Mouse (Mus musculus) left cerebral cortex, adult 11 months (tissue): ENCODE measurements around the gene Rgs19.

Experiments
- DNase-seq: peaks from one replicate; pipeline ENCODE4 v3.0.0; 2022; ENCODE audit warnings: low spot score

Gene Rgs19

DNA sequence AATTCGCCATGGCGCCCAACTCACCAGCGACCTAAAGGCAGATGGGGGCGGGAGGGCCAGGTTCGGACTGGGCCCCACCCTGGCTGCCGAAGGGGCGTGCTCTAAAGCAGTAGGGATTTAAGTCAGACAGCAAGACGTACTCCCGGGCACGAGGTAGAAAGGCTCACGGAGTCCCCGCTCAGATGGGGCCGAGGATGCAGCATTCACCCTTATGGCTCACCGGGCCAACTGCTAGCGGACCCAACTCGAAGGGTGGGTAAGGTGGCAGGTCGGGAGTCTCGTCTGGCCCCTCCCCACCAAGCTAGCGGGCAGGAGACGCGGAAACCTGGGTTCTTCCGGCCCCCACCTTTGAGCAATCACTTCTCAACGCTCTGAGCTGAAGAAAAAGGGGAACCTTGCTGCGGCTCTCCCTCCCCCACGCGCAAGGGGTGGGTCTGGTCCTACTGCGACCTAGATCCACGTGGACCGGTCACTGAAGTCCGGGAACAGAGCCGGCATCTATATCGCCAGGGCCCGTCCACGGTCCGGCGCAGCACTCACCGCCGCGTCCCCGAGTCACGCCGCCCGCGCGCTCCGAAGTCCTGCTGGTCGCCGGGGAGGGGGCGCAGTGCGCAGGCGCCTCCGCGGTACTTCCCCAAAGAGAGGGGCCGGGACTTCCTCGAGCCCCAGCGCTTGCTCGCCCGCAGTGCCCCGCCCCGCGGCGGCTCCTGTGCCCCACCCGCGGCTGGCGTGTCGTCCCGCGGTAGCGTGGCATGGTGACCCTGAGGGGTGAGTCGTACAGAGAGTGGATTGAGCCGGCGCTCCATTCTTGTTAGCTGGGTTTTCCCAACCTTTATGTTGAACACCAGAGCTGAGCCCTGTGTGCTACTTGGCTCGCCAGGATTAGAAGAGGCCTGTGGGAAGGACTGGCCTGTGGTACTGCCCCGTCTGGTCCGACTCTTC is at the start of gene Rgs19:
Gene Rgs19 (minus strand): TSS at position 639 of the 942 bp plus-strand sequence.
- DNase-seq: peak; percentile 62

DNA sequence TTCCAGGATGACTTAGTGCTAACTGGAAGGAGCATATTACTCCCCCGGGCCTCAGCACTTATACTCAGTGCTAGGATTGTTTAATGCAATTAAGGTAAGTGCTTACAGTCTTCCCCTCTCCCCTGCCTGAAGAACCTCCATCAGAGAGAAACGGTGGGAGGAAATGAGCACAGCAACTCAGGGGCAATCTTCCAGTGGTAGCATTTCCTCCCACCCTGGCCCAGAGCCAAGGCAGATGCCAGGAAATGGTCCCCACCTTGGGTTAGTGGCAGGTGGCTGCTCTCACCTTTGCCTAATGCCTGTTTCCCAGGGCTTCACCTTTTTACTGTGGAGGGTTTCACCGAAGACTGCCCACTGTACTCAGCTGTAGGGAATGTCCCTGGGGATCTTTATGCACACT is 36.3 kb upstream of the Rgs19 start:
- no peak for DNase-seq

DNA sequence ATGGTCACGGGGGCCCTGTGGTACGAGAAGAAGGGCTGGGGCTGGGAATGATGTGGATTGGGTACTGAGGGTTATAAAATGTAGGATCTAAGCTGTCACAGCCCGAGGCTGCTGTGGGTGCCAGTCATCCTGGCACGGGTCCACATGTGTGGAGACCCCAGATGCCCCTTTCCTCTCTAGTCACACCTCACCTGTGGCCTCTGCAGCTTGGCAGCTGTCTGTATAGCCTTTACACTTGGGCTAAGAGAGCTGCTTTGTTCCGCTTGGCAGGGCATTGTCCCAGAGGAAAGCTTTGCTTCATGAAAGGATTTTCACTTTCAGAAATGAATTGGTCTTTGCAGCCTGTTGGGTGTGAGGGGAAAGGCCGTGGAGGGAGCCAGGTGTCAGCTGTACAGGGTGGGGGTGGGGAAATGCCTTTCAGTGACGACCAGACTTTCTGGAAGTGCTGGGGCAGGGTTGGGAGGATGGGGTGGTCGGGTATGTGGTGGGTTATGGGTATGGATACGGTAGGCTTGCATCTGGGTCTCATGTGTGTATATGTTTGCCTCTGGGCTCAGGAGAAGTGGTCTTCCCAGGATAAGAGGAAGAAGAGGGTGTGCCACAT is 34.0 kb upstream of the Rgs19 start:
- DNase-seq: no peak

DNA sequence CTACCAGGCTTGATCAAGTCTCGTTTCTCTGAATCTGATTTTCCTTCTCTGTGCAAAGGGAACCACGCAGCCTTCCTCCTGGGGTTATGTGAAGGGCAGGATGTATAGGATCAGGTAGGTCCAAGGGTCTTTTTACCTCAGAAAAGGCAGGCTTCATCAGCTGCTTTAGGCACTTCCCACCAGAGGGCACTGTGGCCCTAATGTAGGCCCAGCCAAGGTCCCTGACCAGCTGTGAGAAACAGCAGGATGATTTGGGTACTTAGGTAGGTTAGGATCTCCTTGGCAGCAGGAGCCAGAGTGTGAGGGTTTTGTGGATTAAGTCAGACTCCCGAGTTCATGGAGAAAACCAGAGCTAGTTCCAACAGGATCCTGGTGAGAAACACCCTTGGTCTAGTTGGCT is 28.4 kb upstream of the Rgs19 start:
- DNase-seq: no peak

DNA sequence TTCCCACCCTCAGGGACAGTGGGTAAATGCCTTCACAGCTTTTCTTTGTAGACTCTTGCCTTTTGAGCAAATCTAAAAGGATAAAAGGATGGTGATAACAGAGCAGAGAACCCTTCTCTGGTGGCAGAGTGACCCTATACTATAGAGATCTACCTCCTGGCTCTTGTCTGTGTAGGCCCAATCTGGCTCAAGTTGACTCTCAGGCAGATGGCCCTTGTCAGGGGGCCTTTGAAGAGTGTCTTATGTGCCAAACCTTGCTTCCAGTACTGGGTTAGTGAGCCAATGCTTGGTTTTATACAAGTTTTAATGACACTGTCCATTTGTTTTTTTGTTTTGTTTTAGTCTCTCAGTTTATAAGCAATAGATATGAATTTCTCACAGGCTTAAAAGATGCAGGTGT is 27.4 kb upstream of the Rgs19 start:
- DNase-seq: no peak

DNA sequence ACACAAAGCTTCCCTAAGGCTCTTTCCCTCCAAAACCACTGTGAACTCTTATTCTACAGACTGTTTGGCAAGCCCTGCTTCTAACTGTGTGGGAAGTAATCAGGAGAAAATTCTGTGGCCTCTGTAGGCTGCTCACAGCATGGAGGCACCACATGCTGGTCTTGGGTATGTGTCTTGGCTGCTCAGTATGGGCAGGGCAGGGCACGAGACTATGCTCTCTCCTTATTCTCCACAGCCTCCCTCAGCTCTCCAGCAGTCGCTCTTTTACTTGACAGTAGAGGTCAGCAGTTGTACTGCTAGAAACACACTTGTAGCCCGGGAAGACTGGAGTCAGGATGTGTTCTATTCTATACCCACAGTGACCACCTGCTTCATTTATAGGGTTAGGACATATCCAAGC is 26.3 kb upstream of the Rgs19 start:
- no peak for DNase-seq

DNA sequence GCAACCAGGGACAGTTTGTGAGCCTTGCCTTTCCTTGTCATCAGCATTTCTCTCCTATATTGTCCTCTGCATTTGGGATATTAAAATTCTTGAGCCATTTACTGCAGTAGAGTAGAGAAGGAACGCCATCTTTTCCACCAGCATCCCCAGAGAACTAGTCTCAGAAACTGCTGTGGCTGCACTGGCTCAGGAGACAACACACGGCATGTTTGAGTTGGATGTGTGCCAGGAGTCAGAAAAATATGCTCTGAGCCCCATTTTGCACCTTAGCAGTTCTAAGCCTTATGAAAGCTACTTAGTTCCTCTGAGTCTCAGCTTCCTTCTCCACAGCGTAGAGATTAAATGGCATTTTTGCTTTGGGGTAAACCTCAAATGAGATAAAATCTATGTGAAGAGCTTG is 23.2 kb upstream of the Rgs19 start:
- no peak for DNase-seq

DNA sequence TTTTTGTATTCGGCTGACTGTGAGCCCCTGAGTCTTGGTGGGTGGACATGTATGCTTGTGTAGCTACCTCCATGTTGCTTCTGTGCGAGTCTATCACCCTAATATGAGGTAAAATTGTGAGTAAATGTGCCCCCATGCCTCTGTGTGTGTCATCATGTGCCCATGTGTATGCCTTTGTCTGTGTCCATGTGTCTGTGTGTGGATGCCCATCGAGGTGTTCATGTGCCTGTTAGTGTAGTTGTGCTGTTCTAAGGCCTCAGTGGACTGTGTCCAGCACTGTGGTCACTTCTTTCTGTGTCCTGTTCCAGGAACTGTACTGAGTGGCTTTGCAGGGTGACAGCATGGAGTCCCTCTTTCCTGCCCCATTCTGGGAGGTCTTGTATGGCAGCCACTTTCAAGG is 21.6 kb upstream of the Rgs19 start:
- no peak for DNase-seq

DNA sequence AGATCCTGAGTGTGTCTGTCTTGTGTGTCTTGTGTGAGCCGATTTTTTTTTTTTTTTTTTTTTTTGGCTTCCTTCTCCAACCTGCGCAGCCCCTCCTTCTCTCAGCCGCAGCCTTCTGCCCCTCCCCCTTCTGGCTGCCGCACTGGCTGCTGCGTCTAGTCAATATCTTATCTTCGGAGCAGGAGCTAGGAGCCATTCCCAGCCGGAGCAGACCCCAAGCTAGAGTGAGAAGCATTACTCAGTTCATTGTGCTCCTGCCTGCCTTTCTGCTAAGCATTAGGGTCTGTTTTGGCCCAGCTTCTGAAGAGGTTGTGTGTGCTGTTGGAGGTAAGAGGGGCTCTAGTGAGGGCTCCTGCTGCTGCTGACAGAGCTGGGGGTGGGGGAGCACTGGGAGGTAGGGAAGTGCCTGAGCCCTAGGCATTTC is 21.1 kb upstream of the Rgs19 start, which contains the start of gene Oprl1:
Gene Oprl1 (plus strand): TSS at position 114 of the 424 bp plus-strand sequence.
- peak; percentile 51 for DNase-seq

DNA sequence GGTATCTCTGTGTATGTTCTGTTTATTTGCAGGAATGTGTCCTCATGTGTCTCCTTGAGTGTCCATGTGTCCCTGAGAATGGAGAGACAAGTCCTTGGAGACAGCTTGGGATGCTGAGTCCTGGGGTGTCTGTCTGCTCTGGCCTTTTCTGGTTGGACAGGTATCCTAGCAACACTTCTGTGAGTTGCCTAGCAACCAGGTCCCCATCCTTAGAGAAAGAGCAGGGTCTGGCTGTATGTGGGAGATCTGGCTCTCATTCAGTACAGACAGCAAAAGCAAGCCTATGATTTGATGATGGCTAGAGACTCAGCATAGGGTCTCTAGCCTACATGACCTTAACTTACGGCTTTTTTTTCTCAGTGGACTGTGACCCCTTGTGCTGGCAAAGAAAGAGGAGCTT is 20.0 kb upstream of the Rgs19 start:
- DNase-seq: peak; percentile 55

DNA sequence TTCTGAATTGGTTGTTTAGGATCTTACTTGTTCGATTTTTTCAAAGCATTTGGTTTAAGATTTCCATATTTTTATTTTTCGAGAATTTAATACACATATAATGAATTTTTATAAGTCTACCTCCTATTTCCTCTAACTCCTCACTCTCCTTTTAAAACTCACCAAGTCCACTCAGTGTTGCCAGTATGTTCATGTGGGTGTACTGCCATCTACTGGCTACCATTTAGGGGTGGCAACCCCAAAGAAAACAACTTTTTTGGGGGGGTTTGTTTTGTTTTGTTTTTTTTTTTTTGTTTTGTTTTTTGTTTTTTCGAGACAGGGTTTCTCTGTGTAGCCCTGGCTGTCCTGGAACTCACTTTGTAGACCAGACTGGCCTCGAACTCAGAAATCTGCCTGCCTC is 12.9 kb upstream of the Rgs19 start:
- DNase-seq: no peak

DNA sequence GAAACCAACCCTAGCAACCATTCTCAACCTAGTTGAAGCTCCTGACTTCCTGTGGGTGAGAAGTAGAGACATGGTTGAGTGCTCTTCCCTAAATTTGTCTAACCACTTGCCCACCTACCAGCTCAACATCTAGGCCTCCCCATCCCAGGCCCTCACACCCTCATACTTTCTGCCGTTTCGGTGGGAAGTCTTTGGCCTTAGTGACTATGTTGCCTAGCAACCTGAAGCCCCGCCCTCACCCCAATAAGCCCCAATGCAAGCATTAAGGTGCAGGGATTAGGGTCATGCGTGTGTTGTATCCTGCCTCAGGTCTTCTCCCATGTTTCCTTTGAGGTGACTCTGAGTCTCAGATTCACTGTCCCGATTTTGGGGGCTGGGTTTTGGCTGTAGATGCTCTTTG is 4.5 kb upstream of the Rgs19 start, which contains the start of gene Lkaaear1:
Gene Lkaaear1 (minus strand): TSS at position 202 of the 400 bp plus-strand sequence.
- no peak for DNase-seq

DNA sequence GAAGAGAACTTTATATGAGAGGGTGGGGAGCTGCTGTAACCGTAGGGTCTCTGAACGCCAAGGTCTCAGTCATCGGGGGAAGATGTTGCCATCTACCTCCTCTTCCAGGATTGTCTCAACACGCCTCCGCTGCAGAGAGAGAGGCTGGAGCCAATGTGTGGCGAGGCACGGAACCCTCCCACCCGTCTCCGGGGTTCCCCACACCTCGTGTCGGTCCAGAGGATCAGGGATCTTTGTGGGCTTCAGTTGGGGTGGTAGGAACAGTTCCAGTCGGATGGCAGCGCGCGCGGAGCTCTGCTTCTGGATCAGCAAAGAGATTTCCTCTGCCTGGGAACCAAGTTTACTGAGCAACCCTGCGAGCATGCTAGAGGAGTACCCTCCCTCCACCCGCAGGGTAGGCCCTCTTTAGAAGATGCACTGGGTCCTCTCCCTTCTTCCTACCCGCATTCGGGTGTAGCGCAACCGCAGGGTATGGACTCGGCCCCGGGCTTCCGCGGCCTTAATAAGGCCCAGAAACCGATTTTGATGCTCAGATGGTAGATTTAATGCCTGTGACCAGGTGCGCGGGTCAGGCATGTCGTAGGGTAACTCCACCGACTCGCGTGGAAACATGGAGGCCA is 3.1 kb upstream of the Rgs19 start:
- no peak for DNase-seq

DNA sequence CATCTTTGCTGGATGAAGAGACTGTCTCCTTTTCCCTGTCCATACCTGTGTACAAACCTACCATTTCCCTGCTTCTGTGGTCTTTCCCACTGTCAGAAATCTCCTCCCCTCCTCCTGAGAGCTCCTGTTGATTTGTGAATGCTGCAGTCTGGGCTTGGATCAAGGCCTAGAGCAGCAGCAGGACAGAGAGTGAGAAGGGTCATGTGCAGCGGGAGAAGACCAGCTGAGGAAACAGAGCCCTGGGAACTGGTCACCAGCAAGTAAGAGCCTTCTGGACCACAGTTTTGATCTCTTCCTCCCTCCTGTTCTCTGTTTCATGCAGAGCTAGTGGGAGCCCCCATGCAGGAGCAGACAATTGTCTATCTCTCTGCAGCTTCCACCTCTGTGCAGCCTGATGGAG is 2.0 kb upstream of the Rgs19 start:
- DNase-seq: no peak

DNA sequence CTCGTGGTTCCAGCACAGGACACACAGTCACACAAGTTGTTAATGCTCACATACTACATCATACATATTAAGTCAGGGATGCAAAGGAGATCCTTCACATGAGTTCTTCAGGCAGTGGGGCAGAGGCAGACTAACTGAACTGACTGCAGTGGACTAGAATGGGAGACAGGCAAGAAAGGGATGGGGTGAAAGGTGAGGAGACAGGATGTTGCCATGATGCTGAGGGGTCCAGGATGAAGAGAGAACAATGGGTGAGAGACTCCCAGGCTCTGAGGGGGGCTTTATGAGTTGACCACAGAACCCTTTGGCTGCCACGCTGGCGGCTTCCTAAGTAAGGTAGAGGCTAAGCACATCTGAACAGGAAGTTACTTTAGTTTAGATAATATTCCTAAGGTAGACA is 804 bp upstream of the Rgs19 start:
- no peak for DNase-seq

DNA sequence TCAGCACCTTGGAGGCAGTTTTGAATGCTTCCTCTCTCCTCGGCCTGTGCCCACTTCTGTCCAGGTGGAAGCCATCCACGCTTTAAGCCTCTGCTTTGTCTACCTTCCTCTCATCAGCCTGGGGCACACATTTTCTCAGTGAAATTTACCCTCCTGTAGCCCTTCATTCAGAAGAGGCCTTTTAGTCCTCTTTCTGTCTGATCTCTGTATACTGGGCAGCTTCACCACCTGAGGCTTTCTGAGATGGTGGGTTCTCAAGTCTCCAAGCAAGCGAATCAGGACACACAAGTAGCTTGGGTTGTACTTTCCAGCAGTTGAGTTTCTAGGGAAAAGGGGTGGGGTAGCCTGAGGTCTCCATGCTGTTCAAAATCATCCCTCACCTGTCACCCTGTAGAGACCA is 1.5 kb downstream of the Rgs19 start:
- DNase-seq: no peak

DNA sequence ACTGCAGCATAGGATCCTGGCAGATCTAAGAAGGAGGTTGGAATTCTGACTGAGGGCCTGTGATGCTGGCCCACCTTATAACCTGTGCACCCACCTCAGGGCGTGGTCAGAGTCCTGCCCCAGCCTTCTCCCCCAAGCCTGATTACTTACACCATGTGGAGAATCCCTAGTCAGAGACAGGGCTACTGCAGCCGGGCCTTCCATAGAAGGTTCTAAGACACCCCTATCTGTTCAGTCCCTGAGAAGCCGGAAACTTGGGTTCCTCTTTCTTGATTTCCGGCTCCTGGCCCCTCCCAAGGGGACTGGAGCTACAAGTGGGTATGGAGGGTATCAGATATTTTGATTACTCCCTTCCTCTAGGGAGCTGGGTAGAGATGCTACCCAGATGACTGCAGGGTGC is 2.2 kb downstream of the Rgs19 start:
- DNase-seq: no peak

DNA sequence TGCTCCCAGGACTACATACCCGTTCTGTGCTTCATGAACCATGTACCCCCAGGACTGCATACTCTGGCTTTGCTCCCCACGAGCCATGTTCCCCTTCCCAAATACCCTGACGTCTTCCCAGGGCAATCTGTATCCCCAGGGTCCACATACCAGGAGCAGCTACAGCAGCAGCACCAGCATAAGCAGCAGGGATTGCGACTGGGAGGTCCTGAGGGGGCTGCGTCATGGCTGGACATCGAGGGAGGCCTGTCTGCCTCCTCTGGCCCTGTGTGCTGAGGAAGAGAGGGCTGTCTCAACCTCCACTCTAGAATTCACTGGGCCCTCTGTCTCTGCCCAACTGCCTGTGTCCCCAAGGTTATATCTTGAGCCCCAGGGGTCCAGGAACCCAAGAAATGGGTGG is 2.7 kb downstream of the Rgs19 start:
- DNase-seq: no peak

DNA sequence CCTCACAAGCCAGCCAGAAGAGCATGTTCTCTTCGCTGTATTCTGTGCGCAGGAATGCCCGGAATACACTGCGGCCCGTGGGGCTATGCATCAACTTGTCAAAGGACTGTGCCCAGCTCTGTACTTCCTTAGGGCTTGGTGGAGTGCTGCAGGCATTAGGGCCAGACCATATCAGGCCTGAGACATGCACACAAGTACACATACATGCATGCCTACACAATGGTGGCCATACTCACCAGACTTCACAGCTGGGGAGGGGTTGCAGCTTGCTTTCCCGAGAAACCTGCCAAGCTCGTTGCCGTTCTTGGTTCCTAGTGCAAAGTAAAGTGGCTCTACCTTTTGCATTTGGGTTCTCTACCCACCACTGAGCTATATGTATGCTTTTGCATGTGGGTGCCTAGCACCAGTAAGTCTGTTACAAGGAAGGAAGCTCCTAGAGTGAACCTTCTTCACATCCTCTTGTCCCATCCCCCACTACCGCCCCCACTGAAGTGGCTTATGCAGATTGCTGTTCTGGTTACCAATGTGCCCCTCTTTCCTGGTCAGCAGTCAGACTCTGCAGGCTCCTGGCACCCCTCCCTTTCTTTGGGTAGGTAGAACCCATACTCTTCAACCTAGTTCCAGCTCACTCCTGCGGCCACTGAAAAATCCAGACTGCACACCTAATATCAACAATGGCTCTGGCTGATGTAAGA is 4.2 kb downstream of the Rgs19 start:
- no peak for DNase-seq

DNA sequence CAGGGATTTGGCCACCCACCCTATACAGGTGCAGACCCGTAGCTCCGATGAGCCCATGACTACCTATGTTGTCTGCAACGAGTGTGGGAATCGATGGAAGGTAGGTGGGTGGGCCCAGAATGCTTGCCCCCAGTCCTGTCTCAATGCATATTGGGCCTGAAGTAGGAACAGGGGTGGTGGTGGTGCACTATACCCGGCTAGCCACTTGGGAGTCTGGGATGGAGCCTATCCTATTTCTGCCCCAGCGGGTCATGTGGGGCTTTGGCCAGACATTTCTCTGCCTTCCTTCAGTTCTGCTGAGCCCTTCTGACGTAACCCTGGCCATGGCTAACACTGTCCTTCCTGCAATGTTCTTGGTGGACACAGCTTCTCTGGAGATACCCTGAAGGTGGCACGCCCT is 6.2 kb downstream of the Rgs19 start:
- no peak for DNase-seq

DNA sequence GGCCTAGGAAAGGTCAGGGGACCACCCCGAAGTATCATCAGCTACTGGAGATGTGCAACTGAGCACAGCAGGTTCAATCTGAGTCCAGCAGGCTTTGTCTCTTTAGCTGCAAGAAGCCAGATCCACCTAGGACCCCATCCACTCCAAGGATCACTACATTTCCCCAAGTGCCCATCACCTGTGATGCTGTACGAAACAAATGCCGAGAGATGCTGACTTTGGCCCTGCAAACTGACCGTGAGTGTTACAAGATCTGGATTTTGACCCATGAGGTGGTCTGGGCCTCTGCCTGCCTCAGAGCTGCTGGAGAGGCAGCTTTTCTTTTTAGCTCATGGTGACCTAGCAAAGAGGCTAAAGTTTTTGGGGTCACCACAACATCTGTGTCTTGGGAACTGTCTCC is 8.1 kb downstream of the Rgs19 start:
- DNase-seq: no peak

DNA sequence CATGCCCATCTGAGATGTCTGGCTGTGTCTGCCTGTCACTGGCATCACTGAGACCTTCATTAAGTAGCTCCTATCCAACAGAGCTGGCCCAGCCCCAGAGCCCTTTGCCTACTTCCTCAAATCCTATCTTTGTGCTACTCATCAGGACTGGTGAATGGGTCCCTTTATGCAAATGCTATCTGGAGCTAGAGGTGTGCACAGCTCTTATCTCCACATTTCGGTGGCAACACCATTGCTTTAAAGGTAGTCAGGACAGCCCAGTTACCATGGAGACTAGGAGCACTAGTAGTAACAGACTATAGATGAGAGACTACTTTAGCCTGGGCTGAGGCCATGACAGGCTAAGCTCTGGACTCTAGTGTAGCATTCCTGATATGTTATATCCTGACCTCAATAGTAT is 9.1 kb downstream of the Rgs19 start:
- no peak for DNase-seq
